Mouse (Mus musculus) ES-E14 (cell line): Measurements from ENCODE around the gene Zbtb1.

Source experiments
- CHD2 ChIP-seq: IDR thresholded peaks from 2 replicates; pipeline ENCODE4 v1.6.1; 2014; ENCODE audit warnings: mild to moderate bottlenecking, low read depth, low read length, inconsistent platforms
- HCFC1 ChIP-seq: IDR thresholded peaks from 2 replicates; pipeline ENCODE4 v1.6.1; 2012; ENCODE audit warnings: low read length, inconsistent platforms, borderline replicate concordance; ENCODE audit not compliant: insufficient read depth
- ZC3H11A ChIP-seq: IDR thresholded peaks from 2 replicates; pipeline ENCODE4 v1.6.1; 2012; ENCODE audit warnings: low read depth, mild to moderate bottlenecking, inconsistent platforms, low read length, borderline replicate concordance
- ZNF384 ChIP-seq: IDR thresholded peaks from 2 replicates; pipeline ENCODE4 v1.6.1; 2012; ENCODE audit warnings: low read depth, low read length, inconsistent platforms

GRCm38 (mm10) chr12:76388794-76389193 lies 18.7 kb downstream of the Zbtb1 start:
- TF ChIP-seq HCFC1 (no peak), ZNF384 (no peak), CHD2 (no peak), ZC3H11A (no peak)
